Mouse (Mus musculus) E14TG2a.4 (cell line): Measurements from ENCODE around the gene Myoz1.

Experiments used
- CTCF ChIP-seq: conservative IDR thresholded peaks from 2 replicates; pipeline ENCODE4 v1.5.1; 2014; ENCODE audit warnings: low read length
- NANOG ChIP-seq: IDR thresholded peaks from 2 replicates; pipeline ENCODE4 v1.6.1; 2014; ENCODE audit warnings: borderline replicate concordance, low read length, mixed read lengths
- POU5F1 ChIP-seq: IDR thresholded peaks from 2 replicates; pipeline ENCODE4 v1.6.1; 2014; ENCODE audit warnings: low read length, borderline replicate concordance

- TF ChIP-seq CTCF: no peak
- no peak for TF ChIP-seq NANOG
- no peak for TF ChIP-seq POU5F1
These were observed 17.9 kb upstream of the Myoz1 start, which contains the start of gene Sec24c for GRCm38 (mm10) chr14:20674064-20674833.
